Mouse (Mus musculus): ENCODE measurements around the gene Cst6. TPM values are rescaled to one million over a fixed set of nuclear protein-coding genes. Genes with fewer than 3 reads are reported as not detected.
A peak's percentile ranks its signal among the peaks of the same experiment; 100 is the strongest.

Cst6 gene
- total RNA-seq, 2 experiments from 2014 or later: 17.3 to 21.4 TPM

- DNase-seq: peak in 1 of 2 experiments; percentile 66
Measured at GRCm38 (mm10) chr19:5348526-5349501, 560 bp downstream of the Cst6 start.

- no peak for DNase-seq
Measured at GRCm38 (mm10) chr19:5348064-5348463, 1.3 kb downstream of the Cst6 start.

GRCm38 (mm10) chr19:5345297-5346131 is 3.9 kb downstream of the Cst6 start:
- peak; percentile 69 to 87 for DNase-seq

GRCm38 (mm10) chr19:5341360-5341759 is 8.0 kb downstream of the Cst6 start:
- peak; percentile 53 to 82 for DNase-seq

DNA sequence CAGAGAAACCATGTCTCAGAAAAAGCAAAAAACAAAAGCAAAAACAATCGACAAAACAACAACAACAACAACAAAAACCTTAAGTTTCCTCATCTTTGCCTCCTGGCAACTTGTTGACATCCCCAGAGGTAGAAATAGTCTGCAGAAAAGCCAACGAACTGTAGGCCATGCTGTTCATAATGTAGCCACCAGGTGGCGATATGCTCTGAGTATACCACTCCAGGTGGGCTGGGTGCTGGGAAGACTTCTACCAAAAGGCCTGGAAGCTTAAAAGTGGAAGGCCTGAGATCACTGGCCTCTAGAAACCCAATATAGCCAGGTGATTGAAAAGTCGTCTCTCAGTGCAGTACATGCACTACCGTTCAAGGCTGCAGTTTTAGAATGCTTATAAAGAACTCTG is 11.4 kb downstream of the Cst6 start:
- DNase-seq: peak; percentile 79 to 89

- DNase-seq: no peak
Measured at GRCm38 (mm10) chr19:5335441-5335840, 13.9 kb downstream of the Cst6 start, which contains the start of gene Catsper1. TSS of gene Catsper1 (plus strand) at chr19:5335741.

GRCm38 (mm10) chr19:5334741-5335140 is 14.6 kb downstream of the Cst6 start:
- DNase-seq: no peak

- DNase-seq: no peak
Measured at GRCm38 (mm10) chr19:5327970-5328369, 21.4 kb downstream of the Cst6 start.

DNA sequence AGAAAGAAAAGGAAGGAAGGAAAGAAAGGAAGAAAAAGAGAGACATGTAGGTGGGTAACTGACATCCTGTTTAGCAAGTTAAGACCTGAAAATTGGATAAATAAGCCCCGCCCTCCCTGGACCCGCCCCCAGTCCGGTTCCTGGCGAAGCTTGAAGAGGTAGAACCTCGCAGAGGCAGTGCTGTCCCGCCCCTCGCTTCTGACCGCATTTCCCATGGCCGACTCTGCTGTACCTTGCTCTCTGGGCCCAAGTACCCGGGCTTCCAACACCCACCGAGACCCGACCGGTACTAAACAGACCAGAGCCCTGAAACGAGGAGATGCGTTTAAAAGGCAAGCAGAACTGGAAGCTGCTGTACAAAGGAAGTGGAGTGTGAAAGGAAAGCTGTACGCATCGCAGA is 25.6 kb downstream of the Cst6 start:
- DNase-seq: no peak

GRCm38 (mm10) chr19:5313189-5313588 is 36.2 kb downstream of the Cst6 start:
- DNase-seq: no peak

DNA sequence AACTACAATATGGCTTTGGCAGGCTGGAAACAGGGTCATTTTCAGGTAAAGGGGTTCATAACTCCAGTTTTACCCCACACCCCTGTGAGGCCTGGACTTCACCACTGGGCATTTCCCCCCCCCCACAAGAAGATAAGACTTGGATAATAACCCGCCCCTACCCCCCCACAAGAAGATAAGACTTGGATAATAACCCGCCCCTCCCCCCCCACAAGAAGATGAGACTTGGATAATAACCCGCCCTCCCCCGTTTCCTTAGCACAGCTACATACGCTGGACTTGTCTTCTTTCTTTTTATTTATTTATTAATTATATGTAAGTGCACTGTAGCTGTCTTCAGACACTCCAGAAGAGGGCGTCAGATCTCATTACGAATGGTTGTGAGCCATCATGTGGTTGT is 40.3 kb downstream of the Cst6 start:
- DNase-seq: no peak

- peak in 1 of 2 experiments; percentile 14 for DNase-seq
Measured at GRCm38 (mm10) chr19:5306968-5307734, 42.2 kb downstream of the Cst6 start.

- no peak for DNase-seq
Measured at GRCm38 (mm10) chr19:5306279-5306678, 43.1 kb downstream of the Cst6 start.

- DNase-seq: peak; percentile 43 to 62
Measured at GRCm38 (mm10) chr19:5302455-5302854, 46.9 kb downstream of the Cst6 start.

GRCm38 (mm10) chr19:5300588-5300987 is 48.8 kb downstream of the Cst6 start:
- DNase-seq: no peak

GRCm38 (mm10) chr19:5297903-5298800 is 51.2 kb downstream of the Cst6 start, which contains the start of gene Gal3st3:
TSS of gene Gal3st3 (plus strand) at chr19:5298331.
- DNase-seq: no peak

GRCm38 (mm10) chr19:5296630-5297029 is 52.7 kb downstream of the Cst6 start:
- no peak for DNase-seq

- DNase-seq: no peak
Measured at GRCm38 (mm10) chr19:5295736-5296075, 53.7 kb downstream of the Cst6 start.

GRCm38 (mm10) chr19:5294972-5295735 is 54.2 kb downstream of the Cst6 start, which contains the start of gene Sf3b2:
TSS of gene Sf3b2 (minus strand) at chr19:5295455.
- peak; percentile 99 for DNase-seq
